14 mouse cellular contexts compared by ENCODE assay signal in genomic region chr6:142477239-142477638, GRCm38 (mm10). TPM values are rescaled to one million over a fixed set of nuclear protein-coding genes. Genes with fewer than 3 reads are reported as not detected.
DNase-seq lines count a peak whose midpoint lies in the region; ATAC-seq and TF ChIP-seq lines count a peak whose summit lies in the region.
"Had no signal": no experiment of that assay in that cellular context is flagged by ENCODE, and none has a peak within 500 bp of the region (broad histone marks: within the 10 kb centered on the region; RNA-seq: fewer than 3 reads in every experiment).

No protein-coding gene starts in this region.

- H3K27me3 ChIP-seq in heart, postnatal 0 days (ENCODE audit: control insufficient read depth, insufficient read depth, low read length): no peaks in the 10 kb centered on the region
- H3K27me3 ChIP-seq in lung, embryonic 14.5 days (ENCODE audit: insufficient read depth, low read length): no peaks in the 10 kb centered on the region
- H3K27me3 ChIP-seq in hindbrain, embryonic 12.5 days: no peaks in the 10 kb centered on the region
- H3K27me3 ChIP-seq: heart, embryonic 13.5 days had no signal

- no peak overlapping the region for H3K27ac ChIP-seq in heart, postnatal 0 days (ENCODE audit: low read depth)
- H3K27ac ChIP-seq in lung, embryonic 14.5 days (ENCODE audit: low read depth): no peak overlapping the region
- no peak overlapping the region for H3K27ac ChIP-seq in hindbrain, embryonic 12.5 days
- H3K27ac ChIP-seq: heart, embryonic 13.5 days; macrophage had no signal

- TF ChIP-seq CTCF in heart, postnatal 0 days (IDR thresholded peaks at IDR 0.05; ENCODE audit: low read depth): peak; percentile 69
- TF ChIP-seq CTCF in lung, embryonic 14.5 days (IDR thresholded peaks at IDR 0.05; ENCODE audit: low read depth): 0 out of 2 replicates have a peak, but pooled peaks have one; percentile 10

- DNase-seq in heart, postnatal 0 days (ENCODE audit: low spot score): peak; percentile 27
- no peak for DNase-seq in heart, adult 8-10 months (ENCODE audit: low spot score)
- no peak for DNase-seq in lung, embryonic 14.5 days
- no peak for DNase-seq in lung, postnatal 4 days
- DNase-seq in NIH3T3 (ENCODE audit: low read depth): peak; percentile 47
- peak; percentile 27 for DNase-seq in kidney, postnatal 14 days
- DNase-seq in frontal cortex, postnatal 36 days (ENCODE audit: low spot score in 2 of 2): no peak
- DNase-seq: cerebellum, adult 11-12 months had no signal

- 73% methylated on average over 7 of the region's 7 CpGs for WGBS in heart, postnatal 0 days
- 72% methylated on average over 7 of the region's 7 CpGs for WGBS in lung, embryonic 14.5 days
- 75% methylated on average over 7 of the region's 7 CpGs for WGBS in hindbrain, embryonic 12.5 days

- H3K4me2 ChIP-seq in heart, postnatal 0 days (ENCODE audit: low read depth, low read length): no peak overlapping the region
- no peak overlapping the region for H3K4me2 ChIP-seq in lung, embryonic 14.5 days
- no peak overlapping the region for H3K4me2 ChIP-seq in hindbrain, embryonic 12.5 days (replicated peaks)
- H3K4me2 ChIP-seq: heart, embryonic 13.5 days had no signal

- no peak overlapping the region for H3K4me3 ChIP-seq in heart, postnatal 0 days (ENCODE audit: low read depth, low read length)
- no peak overlapping the region for H3K4me3 ChIP-seq in lung, embryonic 14.5 days (ENCODE audit: low read depth, low read length)
- H3K4me3 ChIP-seq in hindbrain, embryonic 12.5 days: no peak overlapping the region
- H3K4me3 ChIP-seq: heart, embryonic 13.5 days; myocyte had no signal

- no peak for ATAC-seq in heart, postnatal 0 days (ENCODE audit: insufficient read depth, low read depth)
- ATAC-seq in lung, embryonic 14.5 days (ENCODE audit: insufficient read depth): no peak
- ATAC-seq in hindbrain, embryonic 12.5 days (ENCODE audit: low FRiP score): no peak

- H3K36me3 ChIP-seq in heart, postnatal 0 days (replicated peaks; ENCODE audit: control insufficient read depth, insufficient read depth, low read length): no peaks in the 10 kb centered on the region
- H3K36me3 ChIP-seq in lung, embryonic 14.5 days (ENCODE audit: insufficient read depth): no peaks in the 10 kb centered on the region
- H3K36me3 ChIP-seq in hindbrain, embryonic 12.5 days: no peaks in the 10 kb centered on the region

- no peak for TF ChIP-seq EP300 in heart, postnatal 0 days (IDR thresholded peaks at IDR 0.05; ENCODE audit: low read depth)

- H3K9ac ChIP-seq in heart, postnatal 0 days (replicated peaks; ENCODE audit: low read depth, low read length): no peak overlapping the region
- no peak overlapping the region for H3K9ac ChIP-seq in lung, embryonic 14.5 days
- no peak overlapping the region for H3K9ac ChIP-seq in hindbrain, embryonic 12.5 days
- H3K9ac ChIP-seq: heart, embryonic 13.5 days had no signal

- no peaks in the 10 kb centered on the region for H3K9me3 ChIP-seq in heart, postnatal 0 days (replicated peaks; ENCODE audit: control insufficient read depth, low read length)
- H3K9me3 ChIP-seq in lung, embryonic 14.5 days (ENCODE audit: low read depth, low read length): no peaks in the 10 kb centered on the region
- no peaks in the 10 kb centered on the region for H3K9me3 ChIP-seq in hindbrain, embryonic 12.5 days (replicated peaks)
- H3K9me3 ChIP-seq: heart, embryonic 13.5 days had no signal

- no peaks in the 10 kb centered on the region for H3K4me1 ChIP-seq in heart, postnatal 0 days (ENCODE audit: control insufficient read depth, insufficient read depth)
- no peaks in the 10 kb centered on the region for H3K4me1 ChIP-seq in lung, embryonic 14.5 days (ENCODE audit: insufficient read depth)
- H3K4me1 ChIP-seq in hindbrain, embryonic 12.5 days: no peaks in the 10 kb centered on the region
- H3K4me1 ChIP-seq: heart, embryonic 13.5 days had no signal

RNA-seq across cellular contexts. Expression of gene Gys2, which starts 4.3 kb away (rescaled TPM):
- total RNA-seq in heart, postnatal 0 days (2014; rRNA removed; ENCODE audit: low replicate concordance): 0.76 TPM in 1 of 2 replicates, not detected in the other
- 0.04 TPM in 1 of 2 replicates, not detected in the other for polyA plus RNA-seq in heart, postnatal 0 days (2015; fragmentation: Nextera tagmentation; extraction: Ambion mirVana)
- total RNA-seq in heart, adult 8-10 months (2022): not detected
- polyA plus RNA-seq in lung, embryonic 14.5 days (2014; fragmentation: Nextera tagmentation; extraction: Ambion mirVana): not detected in 2 replicates
- polyA plus RNA-seq in hindbrain, embryonic 12.5 days (2016; fragmentation: Nextera tagmentation; extraction: Ambion mirVana): 0.50 TPM in 1 of 2 replicates, not detected in the other
- total RNA-seq: left cerebral cortex, postnatal 14 days had no signal
- polyA plus RNA-seq: embryonic facial prominence, embryonic 14.5 days; macrophage; myocyte had no signal

RNA-seq across cellular contexts. Expression of gene Ldhb, which starts 30.5 kb away (rescaled TPM):
- 851 and 887 TPM in 2 replicates for total RNA-seq in heart, postnatal 0 days (2014; rRNA removed; ENCODE audit: low replicate concordance)
- 2,292 and 2,354 TPM in 2 replicates for polyA plus RNA-seq in heart, postnatal 0 days (2015; fragmentation: Nextera tagmentation; extraction: Ambion mirVana)
- 1,000 to 10,000 TPM; 3,276 to 3,540 (median 3,455) TPM for total RNA-seq in heart, adult 8-10 months (2022)
- polyA plus RNA-seq in lung, embryonic 14.5 days (2014; fragmentation: Nextera tagmentation; extraction: Ambion mirVana): 215 and 230 TPM in 2 replicates
- 385 and 413 TPM in 2 replicates for polyA plus RNA-seq in hindbrain, embryonic 12.5 days (2016; fragmentation: Nextera tagmentation; extraction: Ambion mirVana)

Comparison
In these comparisons a context has a peak if more than half of its experiments do, and no peak if none do; other contexts are left out.
1. DNase-seq: peak in heart, postnatal 0 days (single experiment), NIH3T3 (single experiment) and kidney, postnatal 14 days (single experiment); none in heart, adult 8-10 months (single experiment), lung, embryonic 14.5 days (single experiment), lung, postnatal 4 days (0 of 2) and frontal cortex, postnatal 36 days (0 of 2).